Mouse (Mus musculus): ENCODE results near the gene 1600014C23Rik.

1600014C23Rik gene

DNA sequence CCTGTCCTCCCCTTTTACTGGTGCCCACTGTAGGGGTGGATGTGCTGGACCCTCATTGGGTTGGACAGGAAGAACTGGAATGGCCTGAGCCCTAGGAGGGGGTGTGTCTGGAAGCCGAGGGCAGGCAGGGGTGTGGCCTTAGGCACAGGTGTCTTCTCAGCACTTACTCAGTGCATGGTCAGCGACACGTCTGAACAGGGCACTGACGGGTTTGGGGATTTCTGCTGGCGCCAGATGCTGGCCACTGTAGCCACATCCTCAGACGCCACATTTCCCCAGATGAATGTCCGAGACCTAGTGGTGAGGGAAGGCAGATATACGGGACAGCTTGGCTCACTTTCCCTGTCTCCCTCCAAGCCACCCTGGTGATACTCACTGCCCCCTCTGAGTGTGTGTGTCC lies 18.4 kb upstream of the 1600014C23Rik start:
- no peak for DNase-seq (ENCODE audit: low spot score)

DNA sequence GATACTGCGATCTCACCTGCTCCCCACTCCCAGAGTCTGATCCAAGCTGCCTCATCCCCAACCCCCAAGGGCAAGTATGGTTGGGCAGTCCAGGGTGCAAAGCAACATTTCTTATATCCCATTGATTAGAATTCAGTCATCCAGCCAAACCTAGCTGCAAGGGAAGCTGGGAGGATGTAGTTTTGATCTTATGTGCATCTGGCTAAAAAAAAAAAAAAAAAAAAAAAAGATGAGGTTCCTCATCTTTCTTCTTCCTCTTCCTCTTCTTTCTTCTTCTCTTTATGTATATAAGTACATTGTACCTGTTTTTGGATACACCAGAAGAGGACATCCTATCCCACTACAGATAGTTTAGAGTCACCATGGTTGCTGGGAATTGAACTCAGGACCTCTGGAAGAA lies 17.7 kb upstream of the 1600014C23Rik start:
- no peak for DNase-seq (ENCODE audit: low spot score)

DNA sequence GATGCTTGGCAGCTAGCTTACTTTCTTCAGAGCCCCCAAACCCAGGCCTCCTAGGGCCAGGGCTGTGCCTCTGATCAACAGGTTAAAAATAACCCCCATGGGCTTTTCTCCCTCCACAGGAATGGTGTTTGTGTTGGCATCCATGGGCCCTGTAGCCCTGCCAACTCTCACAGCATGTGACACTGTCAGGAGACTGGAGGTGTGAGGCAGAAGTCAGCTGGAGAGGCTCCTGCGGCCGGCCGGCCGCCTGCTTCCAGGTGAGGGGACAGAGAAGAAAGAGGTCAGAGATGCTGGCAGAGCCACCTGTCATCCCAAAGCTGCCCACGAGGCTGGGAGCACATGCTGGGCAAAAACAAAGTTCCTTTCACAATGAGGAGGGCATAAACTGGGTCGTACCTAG lies 15.5 kb upstream of the 1600014C23Rik start:
- DNase-seq (ENCODE audit: low spot score): no peak

DNA sequence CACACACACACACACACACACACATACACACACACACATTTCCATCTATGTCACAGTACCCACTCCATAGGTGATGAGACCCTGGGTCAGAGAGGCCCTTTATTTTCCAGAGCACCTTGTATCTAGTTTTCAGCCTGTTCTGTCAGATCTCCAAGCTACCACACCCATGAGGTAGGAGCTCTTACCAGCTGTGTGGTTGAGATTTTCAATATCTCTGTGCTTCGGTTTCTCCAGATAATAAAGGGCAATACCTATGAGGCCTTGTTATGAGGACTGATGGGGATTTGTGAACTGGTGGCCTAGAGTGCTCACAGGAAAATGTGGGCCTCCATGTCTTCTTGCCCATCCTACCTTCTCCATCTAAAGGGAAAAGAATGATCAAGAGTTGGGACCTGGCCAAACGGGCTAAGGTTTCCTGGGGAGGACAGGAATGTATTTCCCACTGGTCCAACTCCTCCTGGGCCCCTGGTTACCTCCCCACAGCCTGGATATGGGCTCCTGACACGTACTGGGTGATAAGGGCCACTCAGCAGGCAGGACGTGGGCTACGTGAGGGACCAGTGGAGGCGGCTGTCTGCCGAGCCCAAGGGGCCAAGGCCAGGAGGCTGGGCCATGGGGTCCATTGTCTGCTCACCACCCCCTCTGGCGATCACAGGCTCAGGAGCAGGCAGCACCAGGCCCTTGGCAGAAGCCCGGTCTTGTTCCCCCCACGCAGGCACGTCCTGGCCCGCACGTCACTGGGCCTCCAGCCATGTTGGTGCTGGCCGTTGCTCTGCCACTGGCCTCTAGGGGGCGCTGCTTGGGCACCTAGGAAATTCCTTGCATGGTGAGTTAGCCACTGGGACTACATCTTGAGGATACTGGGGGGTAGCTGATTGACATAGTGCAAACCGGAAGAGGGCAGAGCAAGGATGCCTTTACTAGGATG lies 14.5 kb upstream of the 1600014C23Rik start:
- peak; percentile 59 for DNase-seq (ENCODE audit: low spot score)

DNA sequence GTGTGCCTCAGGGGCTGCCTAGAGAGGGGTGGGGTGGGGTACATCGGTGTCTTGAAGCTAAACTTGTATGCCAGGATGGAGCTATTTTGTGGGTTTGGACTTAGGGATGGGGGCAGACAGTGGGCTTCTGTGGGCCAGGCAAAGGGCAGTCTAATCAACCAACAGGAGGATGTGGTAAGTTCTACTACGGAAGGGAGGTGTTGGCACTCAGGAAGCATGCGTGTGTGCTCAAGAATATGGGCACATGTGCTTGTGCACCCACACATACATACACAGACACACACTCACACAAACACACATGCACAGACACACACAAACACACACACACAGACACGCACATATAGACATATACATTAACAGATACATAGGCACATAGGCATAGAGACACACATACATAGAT lies 13.6 kb upstream of the 1600014C23Rik start:
- no peak for DNase-seq (ENCODE audit: low spot score)

DNA sequence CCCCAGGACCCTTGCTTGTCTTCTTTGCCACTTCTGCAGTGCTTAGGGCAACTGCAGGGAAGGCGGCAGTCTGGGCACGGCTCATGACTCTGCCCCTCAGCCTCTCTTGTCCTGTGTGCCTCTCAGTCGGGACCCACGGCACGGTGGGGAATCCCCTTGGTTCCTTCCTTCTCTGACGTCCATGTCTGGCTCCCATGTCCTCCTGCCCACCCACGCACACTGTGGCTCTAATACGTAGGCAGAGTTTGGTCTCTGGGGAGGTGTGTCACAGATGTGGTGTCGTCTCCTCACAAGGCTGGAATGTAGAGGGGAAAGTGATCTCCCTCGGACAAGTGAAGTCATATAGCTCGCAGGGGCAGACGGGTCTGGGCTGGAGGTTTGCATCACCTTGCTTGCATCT lies 13.1 kb upstream of the 1600014C23Rik start:
- no peak for DNase-seq (ENCODE audit: low spot score)

DNA sequence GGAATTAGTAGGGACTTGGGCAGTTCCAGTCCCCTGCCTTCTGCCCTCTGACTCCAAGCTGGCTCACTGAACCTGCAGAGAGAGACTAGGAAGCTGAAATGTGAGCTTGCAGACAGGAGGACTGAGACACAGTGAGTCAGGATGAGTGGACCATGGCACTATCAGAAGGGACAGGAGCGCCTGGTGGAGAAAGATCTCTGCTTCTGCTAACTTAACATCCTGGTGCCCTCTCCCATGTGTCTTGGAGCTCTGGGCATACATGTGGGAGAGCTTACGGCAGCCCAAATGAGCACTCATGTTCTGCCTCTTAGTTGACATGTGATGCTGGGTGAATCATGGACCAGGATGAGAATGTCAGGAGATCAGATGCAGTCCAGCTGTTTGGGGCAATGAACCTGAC lies 12.0 kb upstream of the 1600014C23Rik start:
- DNase-seq (ENCODE audit: low spot score): no peak

DNA sequence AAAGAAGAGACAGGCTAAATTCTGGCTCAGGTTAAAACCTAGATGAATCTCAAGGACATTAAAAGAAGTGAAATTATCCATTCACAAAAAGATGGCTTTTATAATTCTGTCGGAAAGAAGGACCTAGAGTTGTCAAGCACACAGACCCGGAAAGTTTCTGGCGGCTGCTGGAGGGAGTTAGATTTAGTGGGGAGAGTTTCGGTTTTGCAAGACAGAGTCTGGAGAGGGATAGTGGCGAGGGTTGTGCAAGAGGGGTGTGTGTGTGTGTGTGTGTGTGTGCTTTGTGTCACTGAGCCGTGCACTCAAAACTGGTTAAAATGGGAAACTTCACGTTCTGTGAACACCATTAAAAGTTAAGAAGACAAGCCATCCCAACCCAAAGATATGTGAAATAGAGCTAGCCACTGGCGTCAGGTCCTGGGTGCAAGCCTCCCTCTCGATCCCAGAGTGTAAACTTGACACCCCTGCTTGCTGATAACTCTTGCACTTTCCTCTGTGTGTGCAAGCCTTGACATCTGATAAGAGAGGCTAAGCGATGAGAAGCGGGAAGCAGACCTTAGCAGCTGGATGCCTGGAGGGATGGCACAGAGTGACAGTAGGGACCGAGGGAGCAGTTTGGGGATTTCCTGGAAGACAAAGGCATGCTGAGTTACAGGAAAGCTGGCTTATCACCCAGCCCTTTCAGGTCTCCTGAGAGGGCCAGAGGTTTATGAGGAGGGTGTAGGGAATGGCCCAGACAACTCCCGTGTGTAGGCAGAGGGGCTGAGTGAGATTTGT lies 8.9 kb upstream of the 1600014C23Rik start:
- no peak for DNase-seq (ENCODE audit: low spot score)

DNA sequence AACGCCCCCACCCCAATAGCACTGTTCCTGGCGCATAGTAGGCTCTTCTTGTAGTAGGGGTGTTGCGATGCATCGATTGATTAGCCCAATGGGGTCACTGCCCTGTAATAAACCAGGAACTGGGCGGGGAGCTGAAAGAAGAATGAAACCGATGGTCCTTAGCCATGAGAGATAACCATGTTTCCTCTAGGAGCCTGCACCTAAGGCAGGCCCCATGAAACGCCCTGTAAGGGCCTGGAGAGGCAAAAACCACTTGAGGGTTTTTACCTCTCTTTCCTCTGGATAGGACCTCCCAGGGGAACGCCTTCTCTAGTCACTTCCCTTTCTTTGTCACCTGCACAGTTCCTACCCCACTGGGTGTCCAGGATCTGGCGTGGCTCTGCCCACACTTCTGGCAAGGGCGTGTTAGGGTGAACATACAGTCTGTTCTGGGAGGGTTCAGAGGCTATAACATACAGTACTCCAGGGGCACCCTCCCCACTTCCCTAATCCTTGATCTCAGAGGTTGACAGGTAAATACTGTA lies 3.5 kb upstream of the 1600014C23Rik start:
- no peak for DNase-seq (ENCODE audit: low spot score)

DNA sequence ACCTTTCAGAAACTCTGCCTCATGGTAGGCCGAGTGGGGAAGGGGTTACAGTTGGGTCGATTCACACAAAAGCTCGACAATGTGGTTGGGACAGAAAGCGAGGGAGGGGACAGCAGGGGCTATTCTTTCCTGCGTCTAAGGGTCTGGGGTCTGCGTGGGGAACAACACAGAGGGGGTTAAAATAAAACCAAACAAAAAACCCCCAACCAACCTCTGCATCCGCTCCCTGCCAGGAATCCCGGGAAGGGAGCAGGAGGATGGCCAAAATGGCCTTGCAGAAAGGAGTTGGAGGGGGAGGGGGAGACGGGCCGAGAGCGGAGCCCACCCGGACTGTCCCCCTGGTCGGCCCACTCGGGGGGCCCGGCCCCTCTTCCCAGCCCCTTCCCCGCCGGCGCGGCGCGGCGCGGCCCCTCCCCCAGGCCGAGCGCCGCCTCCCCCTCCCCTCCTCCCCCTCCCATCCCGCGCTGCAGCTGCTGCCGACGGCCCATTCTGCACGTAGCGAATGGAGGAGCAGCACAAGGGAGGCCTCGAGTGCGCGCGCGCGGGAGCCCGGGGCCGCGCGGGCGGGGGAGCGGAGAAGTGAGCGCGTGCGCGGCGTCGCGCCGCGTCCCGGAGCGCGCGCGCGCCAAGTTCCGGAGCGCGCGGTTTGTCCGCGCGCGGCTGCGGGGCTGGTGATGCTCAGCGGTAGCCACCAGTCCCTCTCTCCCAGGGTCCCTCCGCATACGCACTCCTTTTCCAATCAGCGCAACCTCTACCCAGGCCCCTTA lies 2.9 kb upstream of the 1600014C23Rik start:
- peak; percentile 92 for DNase-seq (ENCODE audit: low spot score)

DNA sequence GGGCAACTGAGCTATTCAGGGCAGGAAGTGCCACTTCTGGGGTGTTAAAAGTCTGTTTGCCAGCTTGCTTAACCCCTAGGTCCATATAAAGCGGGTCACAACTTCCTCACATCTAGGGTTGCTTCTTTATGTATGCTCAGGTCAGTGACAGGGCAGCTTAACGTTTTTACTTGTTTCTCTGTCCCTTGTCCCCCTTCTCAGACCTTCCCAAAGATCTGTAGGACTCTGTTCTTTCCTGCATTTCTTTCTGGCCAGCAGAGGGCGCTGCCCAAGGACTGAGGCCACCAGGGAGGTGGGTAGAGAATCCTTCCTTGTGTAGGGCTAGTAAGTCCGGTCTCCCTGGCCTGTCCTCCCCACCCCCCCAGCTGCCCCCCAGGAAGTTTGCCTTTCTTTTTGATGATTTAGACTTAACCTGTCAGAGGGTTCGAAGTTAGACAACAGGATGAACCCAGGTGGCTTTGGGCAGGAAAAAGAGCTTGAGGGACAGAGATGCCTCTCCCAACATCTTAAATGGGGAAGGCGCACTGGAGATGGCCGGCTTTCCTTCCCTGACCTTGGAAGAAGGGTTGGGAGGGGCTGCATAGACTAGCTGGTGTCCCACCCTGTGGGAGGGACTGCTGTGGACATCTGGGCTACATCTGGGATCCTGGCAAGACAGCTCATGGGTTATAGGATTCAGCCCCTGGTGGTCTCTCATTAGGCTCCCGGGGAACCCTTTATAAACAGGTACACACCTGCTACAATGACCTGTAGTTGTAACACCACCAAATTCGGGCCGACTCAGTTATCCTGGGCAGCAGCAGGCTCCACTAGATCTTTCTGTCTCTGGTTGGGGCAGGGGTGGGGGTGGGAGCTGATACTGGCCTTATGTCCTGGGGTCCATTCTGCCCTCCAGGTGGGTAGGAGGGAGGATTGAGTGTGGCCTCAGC lies 2.0 kb upstream of the 1600014C23Rik start:
- peak; percentile 89 for DNase-seq (ENCODE audit: low spot score)

DNA sequence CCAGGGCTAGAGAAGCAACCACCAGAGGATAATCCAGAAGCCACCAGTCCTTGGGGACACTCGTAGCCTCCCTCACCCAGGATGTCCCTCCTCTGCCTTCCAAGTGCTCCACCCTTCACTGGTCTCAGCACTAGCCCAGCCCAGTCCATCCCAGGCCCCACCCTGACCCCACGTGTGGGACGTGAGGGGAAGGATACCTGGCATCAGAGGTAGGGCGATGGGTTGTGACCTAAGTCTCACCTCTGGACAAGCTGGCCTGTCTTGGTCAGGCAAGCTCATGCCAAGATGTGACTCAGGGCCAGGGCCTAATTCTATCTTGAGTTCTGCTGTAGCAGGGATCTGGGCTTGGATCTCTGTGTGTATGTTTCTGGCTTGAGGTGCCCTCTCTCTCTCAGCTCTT lies 1.2 kb upstream of the 1600014C23Rik start:
- DNase-seq (ENCODE audit: low spot score): no peak

DNA sequence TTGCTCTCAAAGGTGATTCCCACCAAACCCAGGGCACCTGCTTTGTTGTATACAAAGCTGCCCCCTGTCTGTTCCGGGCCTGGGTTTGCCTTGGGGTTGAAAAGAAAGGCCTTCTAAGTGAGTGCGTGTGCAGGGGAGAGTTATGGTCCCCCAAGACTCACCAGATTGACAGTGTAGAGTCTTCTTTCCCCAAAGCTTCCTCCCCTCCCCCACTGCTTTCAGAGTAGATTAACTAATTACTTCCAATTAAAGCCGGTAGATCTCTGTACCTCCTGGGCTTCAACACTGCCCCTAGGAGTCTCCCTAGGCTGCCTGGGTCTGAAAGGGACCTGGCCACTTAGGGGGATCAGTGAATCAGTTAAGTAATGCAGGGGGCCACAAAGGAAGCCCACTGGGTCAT lies 689 bp upstream of the 1600014C23Rik start:
- DNase-seq (ENCODE audit: low spot score): peak; percentile 67

DNA sequence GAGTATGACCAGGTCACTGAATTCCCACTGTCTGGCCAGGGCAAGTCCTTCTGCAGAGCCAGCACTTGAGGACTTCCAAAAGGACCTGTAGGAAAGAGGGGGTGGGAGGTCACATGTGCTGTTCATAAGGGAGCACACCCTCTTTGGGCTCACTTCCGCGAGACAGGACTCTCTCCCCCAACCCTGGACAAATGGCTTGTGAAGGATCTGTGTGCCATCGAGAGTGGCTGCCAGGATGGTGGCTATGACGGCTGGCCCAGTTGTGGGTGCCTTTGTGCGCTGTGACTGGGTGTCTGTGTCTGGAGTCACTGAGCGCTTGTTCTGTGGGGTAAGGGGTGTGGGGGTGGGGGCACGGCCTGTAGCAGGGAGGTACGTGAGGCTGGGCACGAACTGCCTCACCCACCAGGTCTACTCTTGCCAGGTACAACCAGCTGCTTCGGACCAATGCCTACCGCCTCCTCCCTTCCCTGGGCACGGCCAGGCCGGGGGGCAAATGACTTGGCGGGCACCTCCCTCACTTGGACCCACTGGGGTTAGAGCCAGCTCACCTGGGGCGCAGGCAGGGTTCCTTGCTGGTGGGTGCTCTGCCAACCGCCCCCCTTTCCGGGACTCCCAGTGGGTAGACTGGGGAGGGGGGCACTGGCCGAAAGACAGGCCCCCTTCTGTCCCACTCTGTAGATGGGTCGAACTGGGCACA lies 458 bp downstream of the 1600014C23Rik start:
- no peak for DNase-seq (ENCODE audit: low spot score)

DNA sequence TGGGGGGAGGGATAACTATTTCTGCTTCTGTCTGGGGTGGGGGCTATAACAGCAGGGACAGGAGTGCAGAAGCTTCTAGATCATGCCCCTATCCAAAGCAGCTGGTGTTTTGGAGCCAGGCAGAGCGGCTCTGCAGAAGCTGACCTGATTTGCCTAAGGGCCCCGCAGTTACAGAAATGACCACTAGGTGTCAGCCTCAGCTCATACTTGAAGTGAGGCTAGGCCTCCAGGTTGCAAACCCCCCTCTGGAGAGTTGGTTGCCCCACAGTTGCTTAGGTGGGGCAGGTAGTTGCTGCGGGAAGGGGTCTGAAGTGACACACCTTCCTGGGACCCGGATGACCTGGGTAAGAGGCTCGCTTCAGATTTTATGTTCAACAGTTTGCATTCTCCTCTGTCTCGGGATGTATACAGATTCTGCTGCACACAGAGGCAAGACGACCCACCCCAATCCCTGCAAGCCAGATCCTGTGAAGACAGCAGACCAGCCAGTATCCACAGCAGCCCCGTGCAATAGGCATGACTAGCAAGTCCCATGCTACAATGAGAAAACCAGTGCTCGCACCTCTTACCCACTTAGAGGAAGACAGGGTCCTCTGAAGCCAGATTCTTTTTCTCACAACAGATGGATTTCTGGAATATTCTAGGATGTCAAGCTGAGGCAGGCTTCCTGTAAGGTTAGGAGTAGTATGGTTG lies 2.3 kb downstream of the 1600014C23Rik start:
- peak; percentile 97 for DNase-seq (ENCODE audit: low spot score)

DNA sequence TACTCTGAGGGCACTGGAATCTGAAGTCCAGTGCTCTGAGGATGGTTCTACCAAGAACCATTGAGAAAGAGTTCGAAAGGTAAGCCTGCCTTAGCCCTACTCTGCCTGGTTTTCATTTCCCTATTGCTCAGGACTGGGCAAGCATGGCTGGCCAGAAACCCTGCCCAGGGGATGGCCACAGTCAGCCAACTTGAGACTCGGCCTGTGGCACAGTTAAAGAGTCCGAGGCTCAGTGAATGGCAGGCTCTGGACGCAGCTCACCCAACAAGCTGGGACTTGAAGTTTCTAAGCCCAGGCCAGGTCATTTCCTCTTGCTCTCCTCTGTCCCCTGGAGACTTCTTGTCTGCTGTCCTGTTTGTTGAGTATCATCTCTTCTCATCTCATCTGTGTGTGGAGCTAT lies 2.9 kb downstream of the 1600014C23Rik start:
- no peak for DNase-seq (ENCODE audit: low spot score)

DNA sequence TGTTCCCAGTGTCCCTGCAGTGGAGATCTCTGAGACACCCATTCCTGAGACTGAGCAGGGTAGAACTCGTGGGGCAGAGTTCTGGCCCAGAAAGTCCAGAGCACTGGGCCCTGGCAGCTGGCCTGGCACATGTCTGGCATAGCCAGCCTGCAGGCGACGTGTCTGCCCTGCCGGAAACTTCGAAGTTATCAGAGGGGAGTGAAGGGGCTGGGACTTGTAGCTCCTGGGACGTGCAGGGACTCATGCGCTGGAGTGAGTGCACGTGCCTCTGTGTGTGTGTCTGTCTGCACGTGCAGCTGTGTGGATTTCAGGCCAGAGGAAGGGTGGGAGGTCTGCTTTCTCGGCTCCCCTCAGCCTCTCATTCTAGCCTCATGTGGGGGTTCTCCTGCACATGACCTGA lies 4.3 kb downstream of the 1600014C23Rik start:
- no peak for DNase-seq (ENCODE audit: low spot score)

DNA sequence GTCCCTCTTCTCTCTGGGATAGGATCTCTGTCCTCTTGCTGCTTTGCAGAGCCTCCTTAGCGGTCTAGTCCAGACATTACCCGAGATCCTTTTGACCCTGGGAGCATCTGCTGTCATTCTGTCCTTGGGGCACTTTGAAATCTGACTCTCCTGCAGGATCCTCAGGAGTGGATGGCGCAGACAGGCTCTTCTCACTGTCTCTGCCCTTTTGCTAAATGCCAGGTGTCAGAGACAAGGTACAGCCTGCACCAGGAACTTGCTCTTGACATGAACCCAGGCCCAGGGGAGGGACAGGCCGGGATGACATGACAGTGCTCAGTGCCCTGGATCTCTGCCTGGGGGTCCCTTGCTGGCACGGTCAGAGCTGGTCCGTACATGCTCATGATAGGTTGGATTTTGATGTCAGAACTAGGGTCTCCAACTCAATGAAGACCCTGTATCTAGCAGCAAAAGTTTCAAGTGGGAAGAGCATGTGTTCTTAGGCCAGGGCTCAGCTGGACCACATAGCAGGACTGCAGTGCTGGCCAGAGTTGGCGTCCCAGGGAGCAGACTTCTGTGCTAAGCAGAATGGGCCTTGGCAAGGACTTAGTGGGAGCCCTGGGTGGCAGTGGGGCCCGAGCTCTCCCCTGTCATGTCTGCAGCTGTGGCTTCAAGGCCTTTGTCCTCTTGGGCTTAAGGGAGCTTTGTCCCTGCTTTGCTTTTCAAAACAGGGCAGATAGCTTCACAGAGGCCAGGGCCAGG lies 5.5 kb downstream of the 1600014C23Rik start:
- no peak for DNase-seq (ENCODE audit: low spot score)

DNA sequence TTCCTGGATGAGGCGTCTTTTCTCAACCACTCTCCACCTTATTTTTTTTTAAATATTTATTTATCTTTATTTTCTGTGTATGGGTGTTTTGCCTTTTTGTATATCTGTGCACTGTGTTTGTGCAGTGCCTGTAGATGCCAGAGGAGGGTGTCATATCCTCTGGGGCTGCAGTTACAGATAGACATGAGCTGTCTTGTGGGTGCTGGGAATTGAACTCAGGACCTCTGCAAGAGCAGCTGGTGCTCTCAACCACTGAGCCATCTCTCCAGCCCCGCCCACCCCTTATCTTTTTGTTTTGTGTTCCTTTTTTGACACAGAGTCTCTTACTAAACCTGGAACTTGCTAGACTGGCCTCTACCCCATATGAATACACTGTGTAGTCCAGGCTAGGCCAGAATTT lies 6.2 kb downstream of the 1600014C23Rik start:
- no peak for DNase-seq (ENCODE audit: low spot score)

All from retina, embryonic 14.5 days (tissue).